Mouse (Mus musculus) MEL (cell line): ENCODE results near the gene Arid4b. TPM values are rescaled to one million over a fixed set of nuclear protein-coding genes. Genes with fewer than 3 reads are reported as not detected.
"Not testable (repeated sequence)": the region's sequence is repeated elsewhere in the genome, so short reads cannot be mapped to it uniquely, and the experiment has no call there.

ENCODE experiments used
- DNase-seq: peaks from one replicate; pipeline ENCODE4 v3.0.0; 2011; ENCODE audit warnings: low read depth, low spot score
- H3K27ac ChIP-seq: 2 replicates; pipeline ENCODE4 v1.5.1; 2012; ENCODE audit warnings: low read depth, mild to moderate bottlenecking, control low read depth, low read length, moderate library complexity; ENCODE audit not compliant: control insufficient read depth
- H3K27me3 ChIP-seq, 2 experiments: fragments of 150-350 bp in 1 of 2; sonication (generic) in 1 of 2; 2 replicates each; pipeline ENCODE4 v1.6.1; 2012; ENCODE audit warnings: low read length in 2 of 2, mild to moderate bottlenecking in 2 of 2, improper control_type of control experiment in 1 of 2, moderate library complexity in 1 of 2; ENCODE audit not compliant: insufficient read depth in 2 of 2, control insufficient read depth in 1 of 2
- H3K36me3 ChIP-seq, 2 experiments: 2 replicates each; pipeline ENCODE4 v1.6.1; 2012 to 2014; ENCODE audit warnings: low read length in 2 of 2, improper control_type of control experiment in 1 of 2, inconsistent platforms in 1 of 2, mild to moderate bottlenecking in 1 of 2; ENCODE audit not compliant: insufficient read depth in 2 of 2, control insufficient read depth in 1 of 2
- H3K4me1 ChIP-seq, 2 experiments: fragments of 150-350 bp in 1 of 2; sonication (generic) in 1 of 2; 2 replicates each; pipeline ENCODE4 v1.6.1; 2012; ENCODE audit warnings: low read length in 2 of 2, improper control_type of control experiment in 1 of 2, mild to moderate bottlenecking in 1 of 2; ENCODE audit not compliant: insufficient read depth in 2 of 2, control insufficient read depth in 1 of 2
- H3K4me3 ChIP-seq, 2 experiments: fragments of 150-350 bp in 1 of 2; sonication (generic) in 1 of 2; 2 replicates each; pipeline ENCODE4 v1.5.1; 2012; ENCODE audit warnings: low read depth in 2 of 2, low read length in 2 of 2, mild to moderate bottlenecking in 2 of 2, moderate library complexity in 2 of 2, control low read depth in 1 of 2, improper control_type of control experiment in 1 of 2; ENCODE audit not compliant: control insufficient read depth in 1 of 2, insufficient read depth in 1 of 2
- H3K79me2 ChIP-seq: 2 replicates; pipeline ENCODE4 v1.6.1; 2012; ENCODE audit warnings: mild to moderate bottlenecking, low read length, moderate library complexity; ENCODE audit not compliant: control insufficient read depth, poor library complexity, insufficient read depth
- H3K9ac ChIP-seq: 2 replicates; pipeline ENCODE4 v1.6.1; 2012; ENCODE audit warnings: low read depth, mild to moderate bottlenecking, control low read depth, low read length, moderate library complexity; ENCODE audit not compliant: control insufficient read depth, poor library complexity, severe bottlenecking
- H3K9me3 ChIP-seq: fragments of 150-350 bp; sonication (generic); replicated peaks from 2 replicates; pipeline ENCODE4 v1.6.1; 2012; ENCODE audit warnings: mild to moderate bottlenecking, low read length, improper control_type of control experiment, moderate library complexity; ENCODE audit not compliant: insufficient read depth
- BHLHE40 ChIP-seq: IDR thresholded peaks from 2 replicates; pipeline ENCODE4 v1.6.1; 2012; ENCODE audit warnings: low read depth, mild to moderate bottlenecking, inconsistent platforms, low read length, improper control_type of control experiment, borderline replicate concordance
- CHD2 ChIP-seq: IDR thresholded peaks from 2 replicates; pipeline ENCODE4 v1.6.1; 2011; ENCODE audit warnings: low read length, improper control_type of control experiment
- ELF1 ChIP-seq: IDR thresholded peaks from 2 replicates; pipeline ENCODE4 v1.6.1; 2014; ENCODE audit warnings: low read depth, mild to moderate bottlenecking, inconsistent platforms, low read length, improper control_type of control experiment, moderate library complexity
- EP300 ChIP-seq, 2 experiments: IDR thresholded peaks; 2 replicates each; pipeline ENCODE4 v1.6.1; 2011; ENCODE audit warnings: improper control_type of control experiment in 2 of 2, low read length in 2 of 2, low read depth in 1 of 2, mild to moderate bottlenecking in 1 of 2
- ETS1 ChIP-seq: IDR thresholded peaks from 2 replicates; pipeline ENCODE4 v1.6.1; 2012; ENCODE audit warnings: low read depth, mild to moderate bottlenecking, inconsistent platforms, low read length, improper control_type of control experiment, moderate library complexity
- HCFC1 ChIP-seq: IDR thresholded peaks from 2 replicates; pipeline ENCODE4 v1.6.1; 2012; ENCODE audit warnings: low read depth, mild to moderate bottlenecking, inconsistent platforms, low read length, improper control_type of control experiment, moderate library complexity
- JUND ChIP-seq: IDR thresholded peaks from 2 replicates; pipeline ENCODE4 v1.6.1; 2011; ENCODE audit warnings: low read depth, mild to moderate bottlenecking, improper control_type of control experiment, low read length
- MAX ChIP-seq: IDR thresholded peaks from 2 replicates; pipeline ENCODE4 v1.6.1; 2011; ENCODE audit warnings: low read length, improper control_type of control experiment
- MAZ ChIP-seq: IDR thresholded peaks from 2 replicates; pipeline ENCODE4 v1.6.1; 2012; ENCODE audit warnings: low read depth, mild to moderate bottlenecking, inconsistent platforms, low read length, improper control_type of control experiment
- MXI1 ChIP-seq: IDR thresholded peaks from 2 replicates; pipeline ENCODE4 v1.6.1; 2011; ENCODE audit warnings: mild to moderate bottlenecking, low read depth, low read length, improper control_type of control experiment
- MYB ChIP-seq: IDR thresholded peaks from 2 replicates; pipeline ENCODE4 v1.6.1; 2011; ENCODE audit warnings: mild to moderate bottlenecking, low read depth, low read length, improper control_type of control experiment
- NRF1 ChIP-seq: IDR thresholded peaks from 2 replicates; pipeline ENCODE4 v1.6.1; 2014; ENCODE audit warnings: low read depth, mild to moderate bottlenecking, inconsistent platforms, low read length, improper control_type of control experiment, moderate library complexity; ENCODE audit not compliant: poor library complexity, insufficient read depth, severe bottlenecking
- POLR2A ChIP-seq, 2 experiments: IDR thresholded peaks; 2 replicates each; pipeline ENCODE4 v1.6.1; 2011 to 2012; ENCODE audit warnings: low read length in 2 of 2, mild to moderate bottlenecking in 2 of 2, control low read depth in 1 of 2, improper control_type of control experiment in 1 of 2, low read depth in 1 of 2, moderate library complexity in 1 of 2; ENCODE audit not compliant: control insufficient read depth in 1 of 2, insufficient read depth in 1 of 2, poor library complexity in 1 of 2
- POLR2AphosphoS2 ChIP-seq: IDR thresholded peaks from 2 replicates; pipeline ENCODE4 v1.6.1; 2011; ENCODE audit warnings: low read length, improper control_type of control experiment
- POLR2AphosphoS5 ChIP-seq: IDR thresholded peaks from 2 replicates; pipeline ENCODE4 v1.6.1; 2012; ENCODE audit warnings: low read depth, borderline replicate concordance, mild to moderate bottlenecking, inconsistent platforms, low read length, moderate library complexity, mixed read lengths
- RCOR1 ChIP-seq: IDR thresholded peaks from 2 replicates; pipeline ENCODE4 v1.6.1; 2012; ENCODE audit warnings: low read depth, mild to moderate bottlenecking, inconsistent platforms, low read length, improper control_type of control experiment
- SIN3A ChIP-seq: IDR thresholded peaks from 2 replicates; pipeline ENCODE4 v1.6.1; 2012; ENCODE audit warnings: low read length, improper control_type of control experiment, inconsistent platforms
- TBP ChIP-seq: IDR thresholded peaks from 2 replicates; pipeline ENCODE4 v1.8.0; 2011; ENCODE audit warnings: low read depth, low read length, improper control_type of control experiment
- TCF12 ChIP-seq: IDR thresholded peaks from 2 replicates; pipeline ENCODE4 v1.6.1; 2014; ENCODE audit warnings: low read depth, mild to moderate bottlenecking, inconsistent platforms, low read length, improper control_type of control experiment, moderate library complexity
- USF1 ChIP-seq: IDR thresholded peaks from 2 replicates; pipeline ENCODE4 v1.6.1; 2014; ENCODE audit warnings: low read depth, mild to moderate bottlenecking, inconsistent platforms, low read length, improper control_type of control experiment, moderate library complexity
- ZNF384 ChIP-seq: IDR thresholded peaks from 2 replicates; pipeline ENCODE4 v1.6.1; 2012; ENCODE audit warnings: low read depth, mild to moderate bottlenecking, inconsistent platforms, low read length, improper control_type of control experiment
- polyA plus RNA-seq, 2 experiments: library from polyadenylated mRNA; stranded (reverse) in 1 of 2; unstranded in 1 of 2; fragments of >175 nt in 1 of 2; fragments of >200 nt in 1 of 2; gene quantifications; 2 replicates each; pipeline versions ENCODE4 v1.2.1 to v1.2.4; 2012; ENCODE audit warnings: low replicate concordance in 2 of 2, low read depth in 1 of 2; ENCODE audit not compliant: insufficient read length in 2 of 2, insufficient read depth in 1 of 2, missing spikeins in 1 of 2
- total RNA-seq: library from RNA; depleted of rRNA; stranded (reverse); fragments of 300-350 nt; gene quantifications from 2 replicates; pipeline ENCODE4 v1.2.3, GENCODE M21; 2012

Gene Arid4b
- total and polyA plus RNA-seq, 3 experiments, result 8.0 to 24.8 (median 13.0) TPM

GRCm38 (mm10) chr13:14034073-14034348, 29.0 kb upstream of the Arid4b start (continued):
- TF ChIP-seq ZNF384 (no peak), MXI1 (peak; percentile 47), TCF12 (peak; percentile 64; the same call in 1 of the 2 replicates), USF1 (peak; percentile 87), MAX (peak; percentile 68; the same call in 1 of the 2 replicates)
- TF ChIP-seq, all 39 proteins: peak for 14

- H3K36me3 ChIP-seq, result peaks cover 10 to 43% of the 10 kb centered on the region in 2 experiments
- not testable (repeated sequence) for H3K9me3 ChIP-seq, H3K9ac ChIP-seq, DNase-seq, H3K4me3 ChIP-seq, H3K27me3 ChIP-seq
- peaks cover 47% of the 10 kb centered on the region for H3K79me2 ChIP-seq
- peaks cover 21 to 27% of the 10 kb centered on the region in 2 experiments for H3K4me1 ChIP-seq
- H3K27ac ChIP-seq, result peak overlapping the region; percentile 97
These were observed 27.7 kb upstream of the Arid4b start for GRCm38 (mm10) chr13:14035352-14035751.

GRCm38 (mm10) chr13:14035875-14036630, 27.0 kb upstream of the Arid4b start:
- TF ChIP-seq BHLHE40 (no peak), POLR2AphosphoS5 (no peak), SIN3A (no peak), TCF12 (no peak), EP300 (IDR thresholded peaks at IDR 0.05; ENCODE audit: low read depth in 1 of 2, low read length in 2 of 2) (no peak), JUND (no peak), CHD2 (no peak), MYB (no peak), ETS1 (no peak), POLR2AphosphoS2 (no peak), ELF1 (no peak), HCFC1 (no peak), TBP (no peak), USF1 (no peak), POLR2A (IDR thresholded peaks at IDR 0.05; ENCODE audit: control insufficient read depth in 1 of 2, insufficient read depth in 1 of 2, low read depth in 1 of 2, low read length in 2 of 2, poor library complexity in 1 of 2) (no peak), MAZ (no peak), RCOR1 (no peak), NRF1 (no peak)
- Histone ChIP-seq H3K4me3 (no peak overlapping the region), H3K4me1 (peaks cover 23 to 27% of the 10 kb centered on the region in 2 experiments), H3K9me3 (no peaks in the 10 kb centered on the region), H3K27ac (no peak overlapping the region; the same call in 1 of the 2 replicates), H3K9ac (no peak overlapping the region), H3K36me3 (peaks cover 10 to 44% of the 10 kb centered on the region in 2 experiments), H3K79me2 (peaks cover 43% of the 10 kb centered on the region), H3K27me3 (no peaks in the 10 kb centered on the region)
- no peak for DNase-seq
